Mouse (Mus musculus) heart, adult 18-20 months (tissue): ENCODE results near the gene St6galnac3. TPM values are rescaled to one million over a fixed set of nuclear protein-coding genes. Genes with fewer than 3 reads are reported as not detected.

ENCODE experiments used
- DNase-seq, 2 experiments: peaks; one replicate each; pipeline ENCODE4 v3.0.0; 2021 to 2022; ENCODE audit warnings: mixed read lengths in 1 of 2
- total RNA-seq, 2 experiments: library from RNA; stranded (reverse); gene quantifications; 2 replicates each; pipeline ENCODE4 v1.2.3; 2021

Gene St6galnac3
- total RNA-seq, 2 experiments from 2014 or later: 7.8 to 8.1 TPM

DNA sequence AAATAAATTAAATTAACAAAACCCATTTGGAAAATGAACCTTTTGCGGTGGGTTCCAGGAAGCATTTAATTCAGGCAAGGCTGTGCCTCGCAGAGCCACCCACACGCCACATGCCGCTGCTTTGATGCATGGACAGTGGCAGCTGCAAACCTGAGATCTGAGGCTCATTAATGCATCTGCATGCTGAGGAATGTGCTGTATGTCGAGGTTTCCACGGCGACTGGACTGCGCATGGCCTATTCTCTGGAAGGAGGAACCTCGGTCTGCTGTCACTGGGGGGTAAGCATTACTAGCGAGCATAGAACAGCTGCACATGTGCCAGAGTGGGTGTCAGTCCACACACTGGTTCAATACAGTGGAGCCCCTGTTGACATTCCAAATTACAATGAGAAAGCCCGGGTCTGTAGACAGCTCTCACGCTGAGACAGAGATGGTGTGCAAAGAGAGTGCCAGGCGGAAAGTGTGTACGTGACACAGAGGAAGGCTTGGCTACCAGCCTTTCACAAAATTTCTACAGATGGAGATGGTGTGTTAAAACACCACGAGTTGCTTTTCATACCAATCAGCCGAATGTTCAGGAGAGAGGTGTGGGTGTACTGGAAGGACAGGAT is 447.5 kb downstream of the St6galnac3 start:
- DNase-seq: no peak

DNA sequence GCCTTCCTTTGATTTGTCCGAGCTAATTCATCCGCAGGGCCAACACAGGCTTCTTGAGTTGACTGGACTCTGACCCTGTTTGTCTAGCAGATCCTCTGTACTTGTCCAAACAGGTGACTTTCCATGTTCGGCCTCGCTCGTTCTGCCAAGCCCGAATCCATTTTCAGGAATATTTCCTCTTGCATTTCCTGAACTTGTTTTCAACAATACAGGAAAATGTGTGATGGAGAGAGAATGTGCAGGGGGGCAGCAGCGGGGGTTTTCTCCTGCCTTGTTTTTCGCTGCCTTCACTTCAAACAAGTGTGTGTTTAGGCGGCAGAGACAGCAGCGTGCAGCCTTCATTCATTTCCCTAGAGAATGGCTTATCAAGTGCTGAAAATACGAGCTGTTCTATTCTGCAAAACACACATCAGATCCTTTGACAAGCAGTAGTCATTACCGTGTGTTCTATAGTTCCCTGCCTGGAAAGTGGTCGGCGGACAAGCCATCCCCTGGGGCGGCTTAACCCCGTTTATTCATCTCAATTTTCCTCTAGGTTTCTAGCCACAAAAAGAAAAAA is 448.1 kb downstream of the St6galnac3 start:
- DNase-seq: no peak

DNA sequence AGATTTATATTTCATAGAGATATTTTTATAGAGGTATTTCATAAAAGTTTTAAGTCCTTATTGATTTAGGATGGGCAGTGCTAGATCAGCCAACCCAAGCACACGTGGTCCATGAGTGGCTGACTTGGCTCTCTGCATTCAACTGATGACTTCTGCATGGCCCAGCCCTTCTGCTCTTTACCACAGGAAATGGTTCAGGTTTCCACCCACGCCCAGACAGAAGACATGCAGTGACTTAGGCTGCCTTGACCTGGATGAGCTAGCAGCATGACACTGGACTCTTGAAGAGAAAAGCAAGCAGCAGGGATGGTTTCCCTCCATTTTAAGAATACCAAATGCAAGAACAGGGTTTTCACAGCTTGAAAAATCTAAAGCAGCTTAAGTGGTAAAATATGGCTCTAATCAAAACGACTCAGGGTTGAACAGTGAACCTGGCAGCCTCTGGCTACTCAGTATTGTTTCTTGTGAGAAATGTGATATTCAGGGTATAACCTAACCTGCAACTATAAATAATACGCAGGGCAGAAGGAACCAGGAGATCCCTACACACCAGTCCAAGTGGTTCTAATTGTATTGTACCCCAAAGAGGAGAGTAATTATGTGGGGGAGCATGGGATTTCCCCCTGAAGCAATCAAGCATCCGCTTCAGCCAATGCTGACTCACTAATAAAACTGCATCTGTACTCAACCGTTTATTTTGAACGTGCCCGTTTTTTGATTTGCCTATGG is 448.7 kb downstream of the St6galnac3 start:
- no peak for DNase-seq

DNA sequence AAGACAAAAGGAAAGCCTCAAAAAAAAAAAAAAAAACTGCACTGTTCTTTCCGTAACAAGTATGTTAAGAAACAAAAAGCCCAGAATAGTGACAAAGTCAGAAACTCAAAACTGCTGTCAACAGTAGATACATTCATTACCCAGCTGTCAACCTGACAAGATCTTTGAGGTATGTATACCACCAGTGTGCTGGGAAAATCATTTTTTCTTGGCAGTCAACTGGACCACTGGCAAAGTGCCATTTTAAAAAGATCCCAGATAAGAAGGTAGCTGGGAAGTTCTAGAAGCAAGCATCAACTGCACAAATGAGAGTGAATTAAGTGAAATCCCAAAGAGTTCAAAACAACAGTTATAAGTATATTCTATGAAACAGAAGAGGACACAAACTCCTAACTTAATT is 452.7 kb downstream of the St6galnac3 start:
- DNase-seq: no peak

DNA sequence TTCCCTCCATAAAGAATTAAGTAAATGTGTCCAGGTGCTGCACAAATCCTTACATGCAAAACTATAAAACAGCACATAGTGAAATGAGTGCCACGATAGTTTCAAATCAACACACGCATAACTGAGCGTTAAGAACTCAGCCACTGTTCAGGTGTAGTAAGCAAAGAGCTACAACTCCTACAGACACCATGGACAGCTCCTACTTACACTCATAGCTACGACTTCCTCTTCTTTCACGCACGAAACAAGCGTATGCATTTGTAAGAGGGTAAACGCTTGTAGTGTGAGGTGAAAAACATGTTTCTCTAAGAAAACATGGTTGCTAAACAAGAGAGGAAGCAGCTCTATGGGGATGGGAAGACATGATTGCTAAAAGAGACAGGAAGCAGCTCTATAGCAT is 457.6 kb downstream of the St6galnac3 start:
- no peak for DNase-seq

DNA sequence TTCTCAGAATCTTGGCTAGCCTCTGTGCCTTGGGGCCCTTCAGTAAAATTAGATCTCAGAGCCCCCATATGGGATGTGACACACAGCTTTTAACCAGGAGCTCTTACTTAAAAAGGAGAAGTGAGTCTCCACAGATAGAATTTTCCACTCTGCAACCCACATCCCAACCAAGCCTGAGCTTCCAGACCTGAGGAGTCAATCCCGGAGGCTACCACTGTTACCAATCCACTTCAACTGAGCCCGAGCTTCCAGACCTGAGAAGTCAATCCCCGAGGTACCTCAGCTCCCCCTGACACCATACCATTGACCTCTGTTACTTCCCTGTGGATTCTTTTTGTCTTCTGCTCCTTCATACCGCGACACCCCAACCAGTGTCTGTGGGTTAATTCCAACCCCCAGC is 463.0 kb downstream of the St6galnac3 start:
- no peak for DNase-seq

DNA sequence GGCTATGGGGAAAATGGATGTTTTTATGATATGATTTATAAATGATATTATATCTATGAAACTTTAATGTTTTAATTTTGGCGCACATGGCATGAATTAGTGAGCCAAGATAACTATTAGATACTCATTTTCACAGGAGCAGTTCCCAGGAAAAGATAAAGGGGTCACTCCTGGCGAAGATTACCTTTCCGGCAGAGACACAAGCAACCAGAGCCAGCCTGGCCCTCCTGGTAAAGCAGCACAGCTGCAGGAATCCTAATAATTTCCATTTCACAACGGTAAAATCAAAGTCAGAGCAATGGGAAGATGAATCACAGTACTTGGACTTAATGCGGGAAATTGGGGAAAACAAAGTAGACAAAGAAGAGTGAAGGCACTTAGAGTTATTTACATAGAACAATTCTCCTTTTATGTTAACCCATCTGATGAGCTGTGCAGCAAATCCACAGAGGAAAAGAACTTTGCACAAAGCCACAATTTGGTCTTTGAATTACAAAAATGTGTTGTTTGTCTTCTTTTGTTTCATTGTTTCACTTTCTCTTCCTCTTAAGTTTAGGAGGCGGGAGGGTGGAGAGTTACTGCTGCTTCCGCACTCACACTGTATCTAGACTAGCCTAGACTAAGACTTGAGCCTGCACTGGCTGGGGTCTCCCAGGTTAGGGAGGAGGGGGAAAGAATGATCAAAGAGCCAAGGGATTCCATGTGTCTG is 464.6 kb downstream of the St6galnac3 start:
- no peak for DNase-seq

DNA sequence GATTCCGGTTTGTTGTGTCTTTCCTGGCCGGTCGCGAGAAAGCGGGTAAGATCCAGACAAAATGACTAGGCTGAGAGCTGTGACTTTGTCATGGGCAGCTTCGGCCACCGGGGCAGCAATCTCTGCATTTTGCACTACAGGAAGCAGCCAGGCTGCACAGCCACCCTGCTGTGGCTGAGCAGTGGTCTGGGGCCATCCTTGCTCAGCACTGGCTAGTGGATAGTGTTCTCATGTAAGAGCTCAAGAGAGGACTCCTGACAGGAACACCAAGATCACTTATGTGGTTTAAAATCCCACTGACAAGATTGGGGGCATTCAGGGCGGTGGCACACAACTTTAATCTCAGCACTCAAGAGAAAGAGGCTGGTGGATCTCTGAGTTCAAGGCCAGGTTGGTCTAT is 469.1 kb downstream of the St6galnac3 start:
- no peak for DNase-seq

DNA sequence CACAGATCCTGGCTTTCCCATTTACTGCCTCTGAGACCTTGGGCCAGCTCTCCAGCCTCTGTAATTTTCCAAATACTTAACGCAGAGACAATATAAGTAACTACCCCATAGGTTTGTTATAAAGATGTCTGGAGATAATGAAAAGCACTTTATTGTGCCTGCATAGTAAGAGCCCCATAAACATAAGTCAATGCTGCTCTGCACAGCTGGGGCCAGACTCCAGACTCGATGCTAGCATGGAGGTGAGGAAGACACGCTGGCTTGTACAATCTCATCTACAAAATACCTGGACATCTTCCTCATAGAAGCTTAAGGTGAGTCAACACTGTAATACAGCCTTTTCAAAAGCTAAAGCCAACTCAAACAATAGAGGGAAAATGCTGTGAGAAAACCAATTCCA is 473.3 kb downstream of the St6galnac3 start:
- DNase-seq: no peak

DNA sequence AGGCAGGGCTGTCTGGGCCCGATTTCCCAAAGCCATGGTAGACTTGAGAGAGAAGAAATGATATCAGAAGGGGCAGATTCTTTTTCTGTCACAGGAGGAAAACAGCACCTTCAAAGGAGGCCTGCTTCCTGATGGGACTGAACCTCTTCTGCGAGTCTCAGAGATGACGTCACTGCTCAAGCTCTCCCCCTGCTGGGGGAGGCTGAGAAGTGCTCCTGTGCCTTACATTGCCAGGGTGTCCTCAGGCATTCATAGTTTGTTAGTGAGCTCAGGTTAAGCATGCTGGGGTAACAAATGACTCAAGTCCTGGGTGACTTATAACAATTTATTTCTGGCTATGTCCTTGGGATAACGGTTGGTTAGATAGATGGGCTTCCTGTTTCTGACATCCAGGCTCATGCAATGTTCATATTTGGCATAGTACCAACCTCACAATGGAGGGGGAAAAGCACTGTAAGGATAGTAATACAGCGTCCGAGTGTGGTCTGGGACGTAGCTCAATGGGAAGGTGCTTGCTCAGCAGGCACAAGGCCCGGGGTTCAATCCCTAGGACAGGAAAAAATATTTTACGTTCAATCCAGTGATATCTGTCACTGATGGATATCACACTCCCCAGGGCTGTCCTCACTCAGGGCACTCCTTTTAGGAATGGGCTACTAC is 474.2 kb downstream of the St6galnac3 start:
- peak; percentile 73 to 83 for DNase-seq

DNA sequence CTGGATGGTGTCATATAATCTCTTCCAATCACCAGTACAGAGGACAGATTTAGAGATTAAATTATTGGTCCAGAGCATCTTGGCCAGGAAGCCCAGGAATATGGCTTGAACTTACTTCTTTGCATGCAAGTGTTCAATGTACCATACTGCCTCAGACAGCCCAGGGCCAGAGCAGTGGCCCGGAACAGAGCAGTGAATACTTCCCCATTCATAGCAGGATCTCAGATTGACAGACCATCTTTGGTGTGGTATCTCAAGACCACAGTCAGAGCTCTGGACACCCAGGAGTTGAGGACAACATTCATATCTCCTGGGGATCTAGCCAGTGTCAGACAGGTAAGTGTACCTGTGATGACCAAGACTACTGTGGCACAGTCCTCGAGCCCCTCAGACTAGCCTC is 476.1 kb downstream of the St6galnac3 start:
- DNase-seq: no peak

DNA sequence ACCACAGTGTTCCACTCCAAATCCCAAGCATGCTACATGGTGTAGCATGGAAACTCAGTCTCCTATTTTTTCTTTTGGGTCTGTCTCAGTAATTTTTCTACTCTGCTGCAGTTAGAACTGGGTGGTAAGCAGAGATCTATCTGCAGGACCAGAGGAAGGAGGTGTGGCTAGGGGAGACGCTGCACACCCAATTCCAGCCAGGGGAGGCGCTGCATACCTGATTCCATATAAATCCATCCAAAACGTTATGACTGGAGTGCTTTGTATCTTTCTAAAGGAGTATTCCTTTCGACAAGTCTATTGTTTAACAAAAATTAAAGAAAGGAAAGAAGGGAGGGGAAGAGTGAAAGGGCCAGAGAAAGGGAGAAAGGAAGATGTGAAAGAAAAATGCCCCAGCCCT is 476.9 kb downstream of the St6galnac3 start:
- no peak for DNase-seq

DNA sequence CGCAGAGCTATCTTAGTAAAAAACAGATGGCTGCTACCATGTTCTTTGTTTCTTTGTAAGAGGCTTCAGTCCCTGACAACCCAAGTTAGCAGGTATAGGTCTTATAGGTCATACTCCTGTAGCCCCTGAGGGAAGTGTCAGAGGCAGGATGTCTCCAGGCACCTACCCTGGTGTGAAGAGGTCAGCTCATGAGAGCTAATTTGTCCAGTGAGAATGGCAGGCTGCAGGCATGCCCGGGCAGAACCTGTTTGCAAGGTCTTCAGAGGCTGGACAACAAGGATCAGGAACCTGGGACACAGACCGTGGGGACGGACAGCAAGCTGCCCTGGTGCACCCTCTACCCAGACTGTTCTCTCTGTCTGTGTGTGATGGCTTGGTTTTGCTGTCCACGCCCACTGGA is 482.4 kb downstream of the St6galnac3 start:
- DNase-seq: no peak

DNA sequence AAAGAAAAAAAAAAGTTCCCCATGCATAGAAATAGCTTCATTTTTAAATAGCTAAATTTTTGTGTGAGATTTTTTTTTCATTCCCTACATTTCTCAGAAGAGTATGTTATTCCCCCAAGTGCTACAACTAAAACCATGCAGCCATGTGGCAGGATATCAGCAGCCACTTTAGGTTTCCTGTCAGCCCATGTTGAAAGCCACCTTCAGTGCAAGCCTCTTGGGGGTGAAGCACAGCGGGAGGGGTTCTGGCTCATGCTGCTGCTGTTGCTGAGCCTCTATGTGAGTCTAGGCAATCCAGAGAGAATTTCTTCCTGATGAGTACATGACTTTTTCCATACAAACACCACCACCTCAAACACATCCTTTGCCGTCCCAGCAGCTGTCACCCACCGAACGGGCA is 483.8 kb downstream of the St6galnac3 start:
- DNase-seq: no peak

DNA sequence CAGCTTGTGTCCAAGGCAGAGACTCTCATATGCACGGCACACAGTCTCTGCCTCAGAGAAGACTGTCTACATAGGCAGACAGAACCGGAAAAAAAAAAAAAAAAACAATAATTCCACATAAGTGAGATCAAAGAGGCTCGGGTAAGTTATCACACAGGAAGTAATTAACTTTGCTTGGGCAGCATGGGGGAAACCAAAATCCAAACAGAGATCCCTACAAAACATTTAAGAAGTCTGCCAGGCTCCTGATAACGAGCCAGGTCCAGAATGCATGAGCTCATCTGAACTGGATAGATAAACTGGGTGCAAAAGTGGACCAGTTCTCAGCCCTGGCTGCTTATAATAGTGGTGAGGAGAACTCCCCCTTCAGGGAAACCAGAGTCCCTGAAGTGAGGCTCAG is 484.6 kb downstream of the St6galnac3 start:
- DNase-seq: no peak

DNA sequence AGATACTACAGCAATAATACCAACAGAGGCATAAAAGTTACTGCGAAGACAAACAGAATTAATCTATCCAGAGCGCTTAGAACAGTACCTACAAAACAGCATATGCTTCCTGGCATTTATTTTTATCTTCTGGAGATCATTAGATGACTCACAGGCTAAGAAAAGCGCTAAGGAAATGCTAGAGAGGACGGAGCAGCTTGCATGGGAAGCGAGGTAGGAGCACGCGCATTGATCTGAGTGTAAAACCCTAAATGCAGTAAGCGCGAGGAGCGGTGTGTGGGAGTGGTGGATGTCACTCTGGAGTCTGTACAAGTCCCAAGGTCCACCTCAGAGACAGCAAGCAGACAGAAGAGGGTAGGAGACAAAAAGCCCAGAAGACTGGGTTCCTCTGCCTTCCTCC is 486.6 kb downstream of the St6galnac3 start:
- DNase-seq: peak in 1 of 2 experiments; percentile 27

DNA sequence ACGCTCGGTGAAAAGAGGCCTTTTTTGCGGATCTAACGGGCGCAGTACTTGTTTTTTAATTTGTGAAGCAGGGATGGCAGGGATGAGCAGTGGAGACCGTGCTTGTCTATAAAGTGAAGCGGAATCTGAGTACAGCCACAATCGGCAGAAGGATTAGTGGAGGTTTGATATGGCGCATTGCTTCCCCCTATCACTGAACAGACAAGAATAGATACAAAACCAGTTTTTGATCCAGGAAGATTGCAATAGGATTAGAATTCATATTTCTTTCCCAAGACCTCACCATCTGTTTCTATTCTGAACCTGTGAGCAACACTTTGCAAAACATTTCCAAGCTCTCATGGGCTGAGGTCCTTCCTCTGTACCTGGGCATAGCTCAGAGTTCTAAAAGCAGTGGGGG is 488.7 kb downstream of the St6galnac3 start:
- no peak for DNase-seq

DNA sequence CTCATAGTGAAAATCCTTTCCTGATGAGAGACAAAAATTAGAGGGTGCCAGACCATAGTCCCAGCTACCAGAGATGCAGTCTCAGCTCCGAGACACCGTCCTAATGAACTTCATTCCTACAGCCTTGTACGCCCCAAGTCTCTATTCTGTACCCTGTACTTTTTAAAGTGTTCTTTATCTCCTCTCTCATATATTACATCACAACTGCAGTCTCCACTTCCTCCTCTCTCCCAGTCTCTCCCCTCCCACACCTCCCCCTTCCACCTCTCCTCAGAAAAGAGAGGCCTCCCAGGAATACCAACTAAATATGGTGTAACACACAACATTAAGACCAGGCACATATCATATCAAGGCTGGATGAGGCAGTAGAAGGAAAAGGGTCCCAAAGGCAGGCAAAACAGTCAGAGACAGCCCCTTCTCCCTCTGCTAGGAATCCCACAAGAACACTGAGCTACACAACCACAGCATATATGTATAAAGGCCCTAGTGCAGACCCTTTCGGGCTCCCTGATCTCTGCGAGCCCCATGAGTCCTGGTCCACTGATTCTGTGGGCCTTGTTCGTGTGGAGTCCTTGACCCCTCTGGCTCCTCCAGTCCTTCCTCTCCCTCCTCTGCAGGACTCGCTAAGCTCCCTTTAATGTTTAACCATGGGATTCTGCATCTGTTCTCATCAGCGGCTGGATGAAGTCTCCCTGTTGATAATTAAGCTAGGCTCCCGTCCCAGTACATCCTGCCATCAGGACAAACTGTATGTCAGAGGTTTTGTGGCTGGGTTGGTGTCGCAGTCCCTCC is 502.2 kb downstream of the St6galnac3 start:
- DNase-seq: no peak

DNA sequence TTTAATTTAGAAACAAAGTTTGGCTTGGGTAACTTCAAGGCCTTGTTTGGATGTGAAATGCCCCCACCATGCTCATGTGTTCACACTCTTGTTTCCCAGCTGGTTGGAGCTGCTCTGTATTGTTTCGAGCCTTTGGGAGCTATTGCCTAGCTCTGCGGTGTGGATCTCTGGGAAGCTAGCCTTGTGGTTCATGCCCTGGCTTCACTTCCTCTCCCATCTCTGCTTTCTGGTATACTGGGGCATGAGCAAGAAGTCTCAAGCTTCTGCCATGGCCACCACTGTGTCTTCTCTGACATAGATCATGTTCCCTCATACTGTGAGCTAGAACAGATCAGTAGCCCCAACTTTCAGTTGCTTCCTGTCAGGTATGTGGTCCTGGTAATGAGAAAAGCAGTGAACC is 505.6 kb downstream of the St6galnac3 start:
- DNase-seq: no peak

DNA sequence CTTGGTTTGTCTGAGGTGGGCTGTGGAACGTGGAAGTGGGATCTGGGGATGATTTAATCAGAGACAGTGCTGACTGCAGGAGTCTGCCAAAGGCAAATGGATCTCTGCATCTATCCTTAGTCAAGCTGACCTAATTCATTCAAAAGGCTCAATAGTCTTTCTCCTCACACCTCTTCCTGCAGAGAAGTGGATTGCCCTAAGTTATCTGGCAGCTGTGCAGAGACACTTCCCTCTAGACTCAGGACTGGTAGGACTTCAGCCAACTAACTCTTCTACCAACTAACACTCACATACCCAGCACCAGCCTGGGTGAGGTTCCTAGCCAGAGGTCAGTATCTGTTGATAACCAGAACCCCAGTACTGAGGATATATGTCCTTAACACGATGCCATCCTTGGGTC is 516.8 kb downstream of the St6galnac3 start:
- DNase-seq: no peak

DNA sequence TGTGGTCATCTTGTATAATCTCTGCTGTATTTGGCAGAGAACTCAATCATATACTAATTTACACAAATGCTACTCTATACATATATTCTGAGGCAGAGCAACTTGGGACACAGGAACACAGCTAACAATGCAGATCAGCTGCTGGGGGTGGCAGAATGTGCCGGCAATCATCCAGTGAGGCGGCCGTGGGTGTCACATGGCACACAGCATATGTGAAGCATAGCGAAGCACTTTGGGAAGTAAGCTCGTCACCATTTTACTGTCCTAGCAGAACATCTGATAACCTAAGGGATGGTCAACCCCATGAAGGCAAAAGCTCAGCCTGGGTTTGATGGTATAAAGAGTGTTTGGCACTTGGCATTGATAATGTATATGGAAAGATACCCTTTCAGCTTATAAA is 520.9 kb downstream of the St6galnac3 start:
- DNase-seq: no peak

DNA sequence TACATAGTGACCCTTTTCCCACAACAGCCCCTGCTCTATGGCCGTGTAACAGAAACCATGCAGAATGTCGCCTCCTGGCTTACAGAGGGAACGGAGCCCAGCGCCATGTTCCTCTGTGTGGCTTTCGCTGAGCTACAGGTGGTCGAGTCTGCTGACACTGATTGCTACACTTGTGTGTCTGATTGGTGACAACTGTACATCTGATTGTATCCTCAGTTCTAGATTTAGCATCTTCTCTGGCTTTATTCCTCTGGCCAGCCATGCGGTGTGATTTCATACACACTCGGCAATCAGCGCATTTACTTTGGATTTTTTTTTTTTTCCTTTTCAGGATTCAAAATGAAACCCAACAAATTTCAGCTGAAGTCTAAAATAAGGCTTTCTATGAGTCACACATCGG is 523.1 kb downstream of the St6galnac3 start:
- no peak for DNase-seq
